Mouse (Mus musculus): Measurements from ENCODE around the gene Fndc8. TPM values are rescaled to one million over a fixed set of nuclear protein-coding genes. Genes with fewer than 3 reads are reported as not detected.
"Not testable (repeated sequence)": the region's sequence is repeated elsewhere in the genome, so short reads cannot be mapped to it uniquely, and the experiment has no call there.

Gene Fndc8
- total RNA-seq, 2 experiments from 2014 or later: not detected

- ATAC-seq (replicated peaks; ENCODE audit: low FRiP score, low TSS enrichment, poor library complexity, severe bottlenecking): peak; percentile 77
Measured at GRCm38 (mm10) chr11:82907651-82908607, 16.0 kb downstream of the Fndc8 start, which contains the start of gene Nle1. Gene Nle1, minus strand, starts transcription at chr11:82908411.

- no peak for ATAC-seq (replicated peaks; ENCODE audit: low FRiP score, low TSS enrichment, poor library complexity, severe bottlenecking)
Measured at GRCm38 (mm10) chr11:82908608-82908989, 16.7 kb downstream of the Fndc8 start.

GRCm38 (mm10) chr11:82910250-82910649 lies 18.3 kb downstream of the Fndc8 start, which contains the start of gene Unc45b:
Gene Unc45b, plus strand, starts transcription at chr11:82910550.
- no peak for ATAC-seq (replicated peaks; ENCODE audit: low FRiP score, low TSS enrichment, poor library complexity, severe bottlenecking)

GRCm38 (mm10) chr11:82910679-82911389 lies 18.9 kb downstream of the Fndc8 start:
- no peak for ATAC-seq (replicated peaks; ENCODE audit: low FRiP score, low TSS enrichment, poor library complexity, severe bottlenecking)

GRCm38 (mm10) chr11:82914711-82915352 lies 22.9 kb downstream of the Fndc8 start:
- peak; percentile 79 for ATAC-seq (replicated peaks; ENCODE audit: low FRiP score, low TSS enrichment, poor library complexity, severe bottlenecking)

GRCm38 (mm10) chr11:82920768-82921167 lies 28.8 kb downstream of the Fndc8 start:
- ATAC-seq (replicated peaks; ENCODE audit: low FRiP score, low TSS enrichment, poor library complexity, severe bottlenecking): no peak

- no peak for ATAC-seq (replicated peaks; ENCODE audit: low FRiP score, low TSS enrichment, poor library complexity, severe bottlenecking)
Measured at GRCm38 (mm10) chr11:82921691-82922090, 29.8 kb downstream of the Fndc8 start.

GRCm38 (mm10) chr11:82923910-82924309 lies 32.0 kb downstream of the Fndc8 start:
- not testable (repeated sequence) for ATAC-seq (replicated peaks; ENCODE audit: low FRiP score, low TSS enrichment, poor library complexity, severe bottlenecking)

- 0 out of 2 replicates have a peak, but pooled peaks have one; percentile 50 for ATAC-seq (replicated peaks; ENCODE audit: low FRiP score, low TSS enrichment, poor library complexity, severe bottlenecking)
Measured at GRCm38 (mm10) chr11:82928897-82929632, 37.1 kb downstream of the Fndc8 start.

GRCm38 (mm10) chr11:82929633-82929950 lies 37.7 kb downstream of the Fndc8 start:
- no peak for ATAC-seq (replicated peaks; ENCODE audit: low FRiP score, low TSS enrichment, poor library complexity, severe bottlenecking)

GRCm38 (mm10) chr11:82930391-82930955 lies 38.5 kb downstream of the Fndc8 start:
- ATAC-seq (replicated peaks; ENCODE audit: low FRiP score, low TSS enrichment, poor library complexity, severe bottlenecking): not testable (repeated sequence)

- not testable (repeated sequence) for ATAC-seq (replicated peaks; ENCODE audit: low FRiP score, low TSS enrichment, poor library complexity, severe bottlenecking)
Measured at GRCm38 (mm10) chr11:82931161-82931560, 39.2 kb downstream of the Fndc8 start.

- ATAC-seq (replicated peaks; ENCODE audit: low FRiP score, low TSS enrichment, poor library complexity, severe bottlenecking): not testable (repeated sequence)
Measured at GRCm38 (mm10) chr11:82931671-82932450, 39.9 kb downstream of the Fndc8 start.

GRCm38 (mm10) chr11:82933186-82933585 lies 41.3 kb downstream of the Fndc8 start:
- no peak for ATAC-seq (replicated peaks; ENCODE audit: low FRiP score, low TSS enrichment, poor library complexity, severe bottlenecking)

- ATAC-seq (replicated peaks; ENCODE audit: low FRiP score, low TSS enrichment, poor library complexity, severe bottlenecking): no peak
Measured at GRCm38 (mm10) chr11:82943336-82943735, 51.4 kb downstream of the Fndc8 start.

- no peak for ATAC-seq (replicated peaks; ENCODE audit: low FRiP score, low TSS enrichment, poor library complexity, severe bottlenecking)
Measured at GRCm38 (mm10) chr11:82945636-82946035, 53.7 kb downstream of the Fndc8 start.

- ATAC-seq (replicated peaks; ENCODE audit: low FRiP score, low TSS enrichment, poor library complexity, severe bottlenecking): no peak
Measured at GRCm38 (mm10) chr11:82947457-82947856, 55.5 kb downstream of the Fndc8 start.

- ATAC-seq (replicated peaks; ENCODE audit: low FRiP score, low TSS enrichment, poor library complexity, severe bottlenecking): no peak
Measured at GRCm38 (mm10) chr11:82949036-82949435, 57.1 kb downstream of the Fndc8 start.

Measured in megakaryocyte-erythroid progenitor cell, adult 5-6 weeks (primary cell).